9 mouse cellular contexts compared by ENCODE assay signal in the genomic region with DNA sequence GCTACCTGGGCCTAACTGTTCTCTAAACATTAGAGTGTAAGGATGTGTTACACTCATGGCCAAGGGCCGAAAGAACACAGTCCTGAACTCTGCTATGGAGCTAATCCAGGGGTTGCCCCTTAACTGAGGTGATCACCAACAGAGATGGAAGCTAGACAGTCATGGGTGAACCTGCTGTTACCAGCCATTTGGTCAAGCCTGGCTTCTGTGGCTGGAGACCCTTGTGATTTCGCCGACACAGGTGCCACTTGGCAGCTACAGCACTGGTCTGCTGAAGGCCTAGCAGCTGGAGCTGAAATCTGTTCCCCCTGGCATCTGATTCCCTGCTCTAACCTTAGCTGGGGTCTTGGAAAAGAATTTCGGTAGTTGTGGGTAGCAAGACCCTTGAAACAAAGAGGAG. TPM values are rescaled to one million over a fixed set of nuclear protein-coding genes. Genes with fewer than 3 reads are reported as not detected.
DNase-seq lines count a peak whose midpoint lies in the region; ATAC-seq lines count a peak whose summit lies in the region.
"Had no signal": no experiment of that assay in that cellular context is flagged by ENCODE, and none has a peak within 500 bp of the region (broad histone marks: within the 10 kb centered on the region; RNA-seq: fewer than 3 reads in every experiment).

No protein-coding gene starts in this region.

- H3K4me3 ChIP-seq in embryonic facial prominence, embryonic 13.5 days: peak overlapping the region; percentile 91; the same call in 1 of the 2 replicates
- no peak overlapping the region for H3K4me3 ChIP-seq in hindbrain, embryonic 15.5 days
- no peak overlapping the region for H3K4me3 ChIP-seq in midbrain, embryonic 14.5 days (replicated peaks; ENCODE audit: low read depth, low read length)

- no peaks in the 10 kb centered on the region for H3K27me3 ChIP-seq in embryonic facial prominence, embryonic 13.5 days
- no peaks in the 10 kb centered on the region for H3K27me3 ChIP-seq in hindbrain, embryonic 15.5 days
- H3K27me3 ChIP-seq in midbrain, embryonic 14.5 days (ENCODE audit: control insufficient read depth, insufficient read depth, low read length): no peaks in the 10 kb centered on the region

- WGBS in embryonic facial prominence, embryonic 13.5 days: 75% methylated on average over 4 of the region's 4 CpGs
- WGBS in hindbrain, embryonic 15.5 days: 86% methylated on average over 4 of the region's 4 CpGs
- 83% methylated on average over 4 of the region's 4 CpGs for WGBS in midbrain, embryonic 14.5 days

- H3K9ac ChIP-seq in embryonic facial prominence, embryonic 13.5 days: peak overlapping the region; percentile 99; the same call in 1 of the 2 replicates
- peak overlapping the region; percentile 96 for H3K9ac ChIP-seq in hindbrain, embryonic 15.5 days
- H3K9ac ChIP-seq in midbrain, embryonic 14.5 days (replicated peaks; ENCODE audit: low read length): peak overlapping the region; percentile 99; the same call in 1 of the 2 replicates

- no peaks in the 10 kb centered on the region for H3K9me3 ChIP-seq in embryonic facial prominence, embryonic 13.5 days
- no peaks in the 10 kb centered on the region for H3K9me3 ChIP-seq in hindbrain, embryonic 15.5 days
- H3K9me3 ChIP-seq in midbrain, embryonic 14.5 days (ENCODE audit: control insufficient read depth, low read length): no peaks in the 10 kb centered on the region

- ATAC-seq in embryonic facial prominence, embryonic 13.5 days (ENCODE audit: insufficient number of reproducible peaks, insufficient read depth, low FRiP score, low TSS enrichment, low read depth): no peak
- no peak for ATAC-seq in hindbrain, embryonic 15.5 days (ENCODE audit: low FRiP score, low read depth)
- no peak for ATAC-seq in midbrain, embryonic 14.5 days (ENCODE audit: low FRiP score, low TSS enrichment)

- peak; percentile 38 for DNase-seq in kidney, adult 18-20 months
- DNase-seq in kidney, postnatal 36 days: no peak
- DNase-seq in midbrain, embryonic 14.5 days: no peak
- DNase-seq in natural killer cell, adult 2 months (ENCODE audit: low spot score in 2 of 2): no peak
- DNase-seq in layer of hippocampus, postnatal 25 days (ENCODE audit: extremely low spot score in 1 of 2, low spot score in 1 of 2): no peak
- DNase-seq in cerebellum, postnatal 14 days: no peak
- DNase-seq: thymus, postnatal 25 days had no signal

- peaks cover 76% of the 10 kb centered on the region for H3K36me3 ChIP-seq in embryonic facial prominence, embryonic 13.5 days
- H3K36me3 ChIP-seq in hindbrain, embryonic 15.5 days: peaks cover 42% of the 10 kb centered on the region
- H3K36me3 ChIP-seq in midbrain, embryonic 14.5 days (ENCODE audit: control insufficient read depth, insufficient read depth, low read length): peaks cover 80% of the 10 kb centered on the region

- peak overlapping the region; percentile 91 for H3K27ac ChIP-seq in embryonic facial prominence, embryonic 13.5 days
- H3K27ac ChIP-seq in hindbrain, embryonic 15.5 days (replicated peaks): 0 out of 2 replicates have a peak overlapping the region, but pooled peaks have one; percentile 42
- no peak overlapping the region for H3K27ac ChIP-seq in midbrain, embryonic 14.5 days (replicated peaks; ENCODE audit: low read depth, low read length)

- H3K4me1 ChIP-seq in embryonic facial prominence, embryonic 13.5 days: peaks cover 87% of the 10 kb centered on the region
- peaks cover 79% of the 10 kb centered on the region for H3K4me1 ChIP-seq in hindbrain, embryonic 15.5 days (replicated peaks)
- peaks cover 69% of the 10 kb centered on the region for H3K4me1 ChIP-seq in midbrain, embryonic 14.5 days (ENCODE audit: control insufficient read depth, insufficient read depth, low read length)

- H3K4me2 ChIP-seq in embryonic facial prominence, embryonic 13.5 days: peak overlapping the region; percentile 86
- peak overlapping the region; percentile 78 for H3K4me2 ChIP-seq in hindbrain, embryonic 15.5 days
- peak overlapping the region; percentile 70 for H3K4me2 ChIP-seq in midbrain, embryonic 14.5 days (ENCODE audit: low read length)

RNA-seq across cellular contexts. Expression of gene Amotl2, which starts 6.3 kb away (rescaled TPM):
- polyA plus RNA-seq in embryonic facial prominence, embryonic 13.5 days (2015; fragmentation: Nextera tagmentation; extraction: Ambion mirVana): 54.0 and 55.8 TPM in 2 replicates
- 66.0 and 71.3 TPM in 2 replicates for polyA plus RNA-seq in hindbrain, embryonic 15.5 days (2015; fragmentation: Nextera tagmentation; extraction: Ambion mirVana)
- 61.0 and 77.7 TPM in 2 replicates for polyA plus RNA-seq in midbrain, embryonic 14.5 days (2014; fragmentation: Nextera tagmentation; extraction: Ambion mirVana)
- total RNA-seq in layer of hippocampus, postnatal 25 days (2021): 10 to 100 TPM; 19.1 to 24.1 TPM
